Mouse (Mus musculus) embryonic fibroblast, embryonic 13.5 days (primary cell): ENCODE measurements around the gene Prcp.

Experiments used
- CTCF ChIP-seq: IDR thresholded peaks from 2 replicates; pipeline ENCODE4 v1.5.1; 2011; ENCODE audit warnings: mild to moderate bottlenecking, control low read depth, low read length, moderate library complexity, borderline replicate concordance; ENCODE audit not compliant: insufficient read depth
- POLR2A ChIP-seq: IDR thresholded peaks from 2 replicates; pipeline ENCODE4 v1.6.1; 2011; ENCODE audit warnings: low read depth, mild to moderate bottlenecking, control low read depth, low read length, moderate library complexity

DNA sequence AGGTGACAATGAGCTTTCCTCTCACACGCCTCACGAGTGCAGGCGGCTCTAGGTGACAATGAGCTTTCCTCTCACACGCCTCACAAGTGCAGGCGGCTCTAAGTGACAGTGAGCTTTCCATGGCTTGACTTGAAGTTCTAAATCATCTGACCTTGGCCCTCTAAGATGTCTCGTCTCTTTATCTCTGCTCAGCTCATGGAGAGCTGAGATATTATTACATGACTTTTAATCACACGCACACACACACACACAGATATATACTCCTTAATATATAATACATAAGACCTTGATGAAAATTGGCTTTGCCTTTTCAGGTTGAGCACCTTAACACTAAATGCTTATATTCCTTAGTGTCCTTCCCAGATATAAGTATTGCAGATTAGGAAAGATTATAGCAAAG lies 12.5 kb downstream of the Prcp start:
- TF ChIP-seq POLR2A (no peak), CTCF (no peak)
